Mouse (Mus musculus): ENCODE results near the gene Acp7.

DNA sequence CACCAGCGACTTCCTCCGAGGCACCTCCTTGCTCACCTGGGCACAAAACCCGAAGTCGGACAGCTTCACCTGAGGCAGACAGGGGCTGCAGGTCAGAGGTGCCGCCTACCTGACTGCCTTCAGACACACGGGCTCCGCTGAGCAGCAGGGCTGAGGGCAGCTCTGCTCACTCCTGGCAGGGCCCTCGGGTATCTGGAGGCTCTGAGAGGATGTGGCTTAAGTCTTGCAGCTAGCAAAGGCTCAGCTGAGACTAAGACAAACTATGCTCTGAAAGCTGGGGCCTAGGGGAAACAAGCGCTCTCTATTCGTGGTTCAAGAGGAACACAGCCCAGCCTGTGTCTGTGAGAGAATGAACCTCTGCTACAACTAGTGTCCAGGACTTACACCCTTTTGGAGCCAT, 70.3 kb downstream of the Acp7 start:
- no peak for TF ChIP-seq CTCF (IDR thresholded peaks at IDR 0.05; ENCODE audit: low read depth)
- no peak for TF ChIP-seq EP300 (IDR thresholded peaks at IDR 0.05; ENCODE audit: low read depth)
